Mouse (Mus musculus) natural killer cell, adult 2 months (primary cell): ENCODE data around the gene Gba.
"Not testable (repeated sequence)": the region's sequence is repeated elsewhere in the genome, so short reads cannot be mapped to it uniquely, and the experiment has no call there.

Source experiments
- DNase-seq, 2 experiments: peaks; one replicate each; pipeline ENCODE4 v3.0.0; 2022; ENCODE audit warnings: low spot score in 2 of 2

The Gba gene

GRCm38 (mm10) chr3:89202253-89203141 is at the start of gene Gba:
TSS of gene Gba (plus strand) at chr3:89202928.
- peak; percentile 84 to 87 for DNase-seq

- no peak for DNase-seq
These were observed 45.8 kb upstream of the Gba start for GRCm38 (mm10) chr3:89156951-89157350.

- no peak for DNase-seq
These were observed 44.1 kb upstream of the Gba start for GRCm38 (mm10) chr3:89158651-89159050.

GRCm38 (mm10) chr3:89159211-89159610 is 43.5 kb upstream of the Gba start:
- no peak for DNase-seq

DNA sequence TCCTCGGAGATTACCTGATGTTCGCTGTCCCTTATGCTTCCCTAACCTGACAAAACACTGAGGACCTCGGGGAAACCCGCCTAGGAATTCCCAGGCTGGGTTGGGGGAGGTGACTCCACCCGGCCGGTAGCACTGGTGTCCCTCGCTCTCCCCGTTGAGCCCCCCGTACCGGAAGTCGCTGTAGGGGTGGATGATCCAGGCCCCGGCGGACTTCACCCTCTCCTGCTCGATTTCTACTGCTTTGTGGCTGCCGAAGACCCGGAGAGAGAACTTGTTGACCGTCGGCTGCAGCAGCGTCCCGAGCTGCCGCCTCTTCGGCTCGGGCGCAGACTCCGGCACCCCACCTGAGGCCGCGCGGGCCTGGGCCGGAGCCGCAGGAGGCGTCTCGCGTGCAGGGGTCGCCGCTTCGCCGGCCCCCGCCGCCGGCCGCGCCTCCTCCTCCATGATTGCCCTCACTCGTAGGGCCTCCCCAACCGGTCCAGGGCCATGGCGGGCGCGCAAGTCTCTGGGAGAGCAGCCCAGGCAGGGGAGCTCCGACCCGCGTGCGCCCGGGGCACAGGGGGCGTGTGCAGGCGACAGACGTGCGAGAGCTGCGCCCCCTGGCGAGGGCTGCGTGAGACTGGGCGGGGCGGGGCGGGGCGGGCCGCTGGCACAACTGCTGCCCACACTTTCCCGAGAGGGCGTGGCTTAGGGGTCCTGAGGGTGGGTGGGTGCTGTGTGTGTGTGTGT is 42.9 kb upstream of the Gba start, which contains the start of gene Hcn3:
Hcn3 (minus strand) TSS at position 581 of the 729 bp plus-strand sequence.
- peak; percentile 42 to 75 for DNase-seq

- not testable (repeated sequence) for DNase-seq
These were observed 41.5 kb upstream of the Gba start for GRCm38 (mm10) chr3:89161207-89161606.

GRCm38 (mm10) chr3:89161786-89162185 is 40.9 kb upstream of the Gba start:
- no peak for DNase-seq

GRCm38 (mm10) chr3:89163123-89163522 is 39.6 kb upstream of the Gba start:
- DNase-seq: no peak

DNA sequence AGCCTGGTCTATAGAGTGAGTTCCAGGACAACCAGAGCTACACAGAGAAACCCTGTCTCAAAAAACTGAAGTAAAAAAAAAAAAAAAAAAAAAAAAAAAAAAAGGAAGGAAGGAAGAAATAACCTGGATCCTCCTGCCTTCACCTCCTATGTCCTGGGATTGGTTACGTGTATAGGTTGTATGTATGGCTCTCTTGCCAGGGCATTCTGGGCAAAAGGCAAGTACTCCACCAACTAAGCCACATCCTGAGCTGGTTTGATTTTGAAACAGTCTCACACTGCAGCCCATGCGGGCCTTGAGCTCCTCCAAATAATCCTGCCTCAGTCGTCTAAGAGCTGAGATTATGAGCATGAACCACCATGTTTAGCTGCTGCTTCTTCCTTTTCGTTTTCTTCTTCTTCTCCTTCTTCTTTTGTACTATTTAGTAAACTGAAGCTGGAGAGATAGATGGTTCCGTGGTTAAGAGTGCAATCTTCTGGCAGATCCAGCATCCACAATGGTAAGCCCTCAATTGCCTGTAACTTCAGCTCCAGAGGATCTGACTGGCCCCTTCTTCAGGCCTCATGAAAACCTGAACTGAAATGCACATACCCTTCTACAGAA is 39.0 kb upstream of the Gba start:
- DNase-seq: no peak

- DNase-seq: peak; percentile 83 to 89
These were observed 38.0 kb upstream of the Gba start, which contains the start of gene Clk2 for GRCm38 (mm10) chr3:89164506-89165267. TSS of gene Clk2 (plus strand) at chr3:89164795.

- DNase-seq: no peak
These were observed 37.4 kb upstream of the Gba start for GRCm38 (mm10) chr3:89165268-89165870.

- DNase-seq: no peak
These were observed 35.8 kb upstream of the Gba start for GRCm38 (mm10) chr3:89166945-89167344.

GRCm38 (mm10) chr3:89174844-89175243 is 27.9 kb upstream of the Gba start:
- DNase-seq: no peak

DNA sequence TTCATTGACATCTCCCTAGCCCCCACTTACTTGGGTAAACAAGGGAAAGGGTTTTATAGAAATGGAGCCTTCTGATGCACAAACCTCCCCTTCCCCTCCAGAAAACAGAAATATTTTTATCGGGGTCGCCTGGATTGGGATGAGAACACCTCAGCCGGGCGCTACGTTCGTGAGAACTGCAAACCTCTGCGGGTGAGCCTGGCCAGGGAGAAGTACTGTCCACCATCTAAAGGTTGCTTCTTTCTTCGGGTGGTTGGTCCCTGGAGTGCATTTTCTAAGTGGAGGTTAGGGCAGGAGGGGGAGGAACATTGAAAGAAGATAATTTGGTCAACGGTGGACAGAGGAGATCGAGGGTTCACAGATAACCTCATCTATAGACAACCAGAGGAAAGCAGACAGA is 27.2 kb upstream of the Gba start:
- DNase-seq: no peak

DNA sequence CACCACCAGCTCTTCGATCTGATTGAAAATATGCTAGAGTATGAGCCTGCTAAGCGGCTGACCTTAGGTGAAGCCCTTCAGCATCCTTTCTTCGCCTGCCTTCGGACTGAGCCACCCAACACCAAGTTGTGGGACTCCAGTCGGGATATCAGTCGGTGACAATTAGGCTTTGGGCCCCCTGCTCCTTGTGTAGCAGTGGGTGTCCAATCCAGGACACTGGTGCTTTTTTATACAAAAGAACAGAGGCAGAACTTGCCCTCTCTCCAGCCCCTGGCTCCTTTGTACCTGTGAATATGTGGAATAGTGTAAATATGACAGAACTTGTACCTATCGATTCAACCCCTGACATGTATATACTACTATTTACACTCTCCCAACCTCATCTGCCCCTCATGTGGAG is 26.3 kb upstream of the Gba start:
- DNase-seq: no peak

GRCm38 (mm10) chr3:89177242-89178106 is 25.3 kb upstream of the Gba start, which contains the start of gene Scamp3:
TSS of gene Scamp3 (plus strand) at chr3:89177473.
- DNase-seq: peak; percentile 81 to 85

DNA sequence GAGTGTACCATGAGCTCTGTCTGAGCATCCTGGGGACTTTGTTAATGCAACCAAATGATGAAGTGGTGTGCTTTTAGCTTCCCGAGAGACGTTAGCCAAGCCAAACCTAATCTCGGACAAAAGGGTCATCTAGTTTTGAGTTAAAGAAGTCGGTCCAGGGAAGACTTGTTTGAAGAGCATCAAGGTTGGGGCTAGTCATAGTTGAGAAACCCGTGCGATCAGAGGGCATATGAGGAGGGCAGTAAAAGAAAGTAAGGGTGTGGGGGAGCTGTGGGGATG is 24.7 kb upstream of the Gba start:
- no peak for DNase-seq

- DNase-seq: no peak
These were observed 23.7 kb upstream of the Gba start for GRCm38 (mm10) chr3:89179056-89179455.

DNA sequence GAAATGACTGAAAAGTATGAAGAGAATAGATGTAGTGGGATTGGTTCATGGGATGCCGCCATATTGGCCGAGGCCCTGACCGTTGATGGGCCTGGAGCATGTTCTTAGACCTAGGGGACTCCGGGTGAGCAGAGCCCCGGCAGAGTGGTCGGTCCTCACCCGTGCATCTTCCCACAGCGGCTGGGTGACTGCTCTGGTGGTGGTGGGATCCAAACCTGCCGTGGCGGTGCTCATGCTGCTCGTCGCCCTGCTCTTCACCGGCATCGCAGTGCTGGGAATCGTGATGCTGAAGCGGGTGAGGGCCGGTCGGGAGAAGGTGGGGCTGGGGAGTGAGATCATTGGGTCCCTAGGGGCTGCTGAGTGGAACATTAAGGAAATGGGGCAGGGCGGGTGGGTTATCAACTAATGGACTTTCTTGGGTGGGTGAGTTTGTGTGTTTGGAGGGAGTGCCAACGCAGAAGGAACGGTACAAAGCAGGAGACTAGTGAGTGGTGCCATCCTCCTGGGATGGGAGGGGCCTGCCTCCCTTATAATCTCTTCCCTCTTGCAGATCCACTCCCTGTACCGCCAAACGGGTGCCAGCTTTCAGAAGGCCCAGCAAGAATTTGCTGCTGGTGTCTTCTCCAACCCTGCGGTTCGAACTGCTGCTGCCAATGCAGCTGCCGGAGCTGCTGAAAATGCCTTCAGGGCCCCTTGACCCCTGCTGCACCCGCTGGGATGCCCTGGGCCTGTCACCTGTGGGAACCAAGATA is 20.8 kb upstream of the Gba start:
- DNase-seq: no peak
